Mouse (Mus musculus) olfactory bulb, adult 2 months (tissue): Measurements from ENCODE around the gene Fam120b. TPM values are rescaled to one million over a fixed set of nuclear protein-coding genes. Genes with fewer than 3 reads are reported as not detected.

Source experiments
- H3K27ac ChIP-seq: fragments of 200-500 bp; 2 replicates; pipeline ENCODE4 v1.5.1; 2012; ENCODE audit warnings: low read depth, low read length; ENCODE audit not compliant: insufficient read depth
- H3K4me1 ChIP-seq: fragments of 200-500 bp; 2 replicates; pipeline ENCODE4 v1.6.1; 2012; ENCODE audit warnings: low read length; ENCODE audit not compliant: control insufficient read depth, insufficient read depth
- H3K4me3 ChIP-seq: fragments of 200-500 bp; 2 replicates; pipeline ENCODE4 v1.5.1; 2012; ENCODE audit warnings: mild to moderate bottlenecking, low read depth, low read length, moderate library complexity; ENCODE audit not compliant: insufficient read depth
- CTCF ChIP-seq: fragments of 200-500 bp; IDR thresholded peaks from 2 replicates; pipeline ENCODE4 v1.5.1; 2012; ENCODE audit warnings: low read depth, mild to moderate bottlenecking, low read length, moderate library complexity; ENCODE audit not compliant: insufficient read depth
- POLR2A ChIP-seq: fragments of 200-500 bp; IDR thresholded peaks from 2 replicates; pipeline ENCODE4 v1.6.1; 2012; ENCODE audit warnings: mild to moderate bottlenecking, low read depth, low read length, moderate library complexity; ENCODE audit not compliant: insufficient read depth
- WGBS: fragments of 180-500 bp; shearing (Covaris S2); methylation state at CpG from one replicate; pipeline ENCODE4 v1.1.7; 2018; 5-methylcytosine and 5-hydroxymethylcytosine counted together
- polyA plus RNA-seq: library from polyadenylated mRNA; stranded (reverse); fragments of >200 nt; gene quantifications from 2 replicates; pipeline ENCODE4 v1.2.4, GENCODE M21; 2012; ENCODE audit warnings: low replicate concordance; ENCODE audit not compliant: missing spikeins, insufficient read depth, insufficient read length

The Fam120b gene
- polyA plus RNA-seq, 1 experiment = not detected

GRCm38 (mm10) chr17:15370401-15370800, 25.6 kb upstream of the Fam120b start:
- Histone ChIP-seq H3K27ac (no peak overlapping the region), H3K4me1 (peaks cover 36% of the 10 kb centered on the region), H3K4me3 (no peak overlapping the region)
- TF ChIP-seq CTCF (no peak), POLR2A (no peak)
- 92% methylated on average over 14 of the region's 14 CpGs for WGBS

- no peak for TF ChIP-seq POLR2A
- TF ChIP-seq CTCF = no peak
- WGBS = 56% methylated on average over 17 of the region's 17 CpGs
- peaks cover 36% of the 10 kb centered on the region for H3K4me1 ChIP-seq
- H3K27ac ChIP-seq = no peak overlapping the region
- peak overlapping the region; percentile 34; the same call in 1 of the 2 replicates for H3K4me3 ChIP-seq
Measured at GRCm38 (mm10) chr17:15371967-15372835, 23.8 kb upstream of the Fam120b start.

GRCm38 (mm10) chr17:15372931-15373652, 22.9 kb upstream of the Fam120b start:
- Histone ChIP-seq H3K4me3 (peak overlapping the region; percentile 34), H3K4me1 (peaks cover 36% of the 10 kb centered on the region), H3K27ac (no peak overlapping the region)
- WGBS = 71% methylated on average over 15 of the region's 15 CpGs
- no peak for TF ChIP-seq CTCF
- TF ChIP-seq POLR2A = no peak

GRCm38 (mm10) chr17:15374321-15375141, 21.5 kb upstream of the Fam120b start:
- no peak for TF ChIP-seq CTCF
- TF ChIP-seq POLR2A = no peak
- peaks cover 31% of the 10 kb centered on the region for H3K4me1 ChIP-seq

DNA sequence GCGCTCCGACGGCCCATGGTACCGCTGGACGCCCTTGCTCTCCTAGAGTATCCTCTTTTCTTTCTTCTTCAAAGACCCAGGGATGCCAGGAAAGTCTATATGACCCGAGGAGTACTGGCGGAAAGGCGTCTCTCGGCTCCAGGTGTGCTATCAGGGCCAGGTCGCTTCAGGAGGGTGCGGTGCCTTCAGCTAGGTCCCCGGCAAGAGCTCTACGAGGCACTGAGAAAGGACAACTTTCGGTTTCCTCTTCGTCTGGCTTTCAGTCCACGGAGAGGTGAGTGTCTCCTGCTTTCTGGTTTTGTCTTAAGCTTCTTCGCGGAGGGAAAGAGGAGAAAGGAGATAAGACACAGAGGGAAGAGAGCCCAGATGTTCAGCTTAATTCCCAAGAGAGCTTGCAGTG, 20.8 kb upstream of the Fam120b start:
- H3K4me3 ChIP-seq = peak overlapping the region; percentile 73
- WGBS = under 1% methylated on average over 18 of the region's 18 CpGs
- H3K4me1 ChIP-seq = peaks cover 29% of the 10 kb centered on the region
- peak overlapping the region; percentile 60 for H3K27ac ChIP-seq
- no peak for TF ChIP-seq CTCF
- no peak for TF ChIP-seq POLR2A

More at GRCm38 (mm10) chr17:15374321-15375141, 21.5 kb upstream of the Fam120b start:
- no peak overlapping the region for H3K27ac ChIP-seq
- WGBS = 4% methylated on average over 50 of the region's 50 CpGs
- H3K4me3 ChIP-seq = peak overlapping the region; percentile 73

DNA sequence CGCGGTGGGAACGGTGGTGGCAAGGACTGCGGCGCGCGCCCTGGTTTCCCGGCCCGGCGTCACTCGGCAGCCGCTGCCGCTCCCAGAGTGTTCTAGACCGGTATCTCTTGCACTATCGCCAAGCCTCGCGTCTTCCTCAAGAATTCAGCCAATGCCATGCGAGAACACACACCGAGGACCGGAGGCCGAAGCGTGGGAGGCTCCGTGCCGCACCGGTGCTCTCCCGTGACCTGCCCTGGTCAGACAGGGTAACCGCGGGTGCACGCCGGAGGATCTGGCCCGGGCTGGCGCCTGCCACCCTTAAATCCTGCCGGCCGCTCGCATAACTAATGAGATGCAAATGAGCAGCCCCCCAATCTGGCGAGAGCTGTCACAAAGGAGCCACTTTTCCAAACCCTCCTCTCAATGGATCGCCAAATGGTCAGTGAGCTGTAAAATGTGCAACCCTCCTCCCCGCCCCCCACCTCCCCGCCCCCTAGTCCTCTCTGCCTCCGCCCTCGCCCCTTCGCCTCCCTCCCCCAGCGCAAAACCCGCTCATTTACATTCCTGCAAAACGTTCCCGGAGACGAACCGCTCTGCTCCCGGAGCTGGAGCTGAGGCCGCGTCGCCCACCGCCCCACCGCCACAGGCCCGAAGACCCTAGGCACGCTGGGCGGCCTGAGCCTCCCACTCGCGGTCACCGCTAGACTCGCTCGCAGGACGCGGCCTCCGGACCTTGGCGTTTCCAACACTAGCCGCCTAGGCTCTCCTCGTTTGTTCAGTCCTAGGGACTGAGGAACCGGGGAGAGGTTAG, 20.1 kb upstream of the Fam120b start:
- H3K4me3 ChIP-seq = peak overlapping the region; percentile 73
- H3K4me1 ChIP-seq = peaks cover 30% of the 10 kb centered on the region
- no peak for TF ChIP-seq CTCF
- TF ChIP-seq POLR2A = no peak
- peak overlapping the region; percentile 63 for H3K27ac ChIP-seq
- 1% methylated on average over 69 of the region's 69 CpGs for WGBS

DNA sequence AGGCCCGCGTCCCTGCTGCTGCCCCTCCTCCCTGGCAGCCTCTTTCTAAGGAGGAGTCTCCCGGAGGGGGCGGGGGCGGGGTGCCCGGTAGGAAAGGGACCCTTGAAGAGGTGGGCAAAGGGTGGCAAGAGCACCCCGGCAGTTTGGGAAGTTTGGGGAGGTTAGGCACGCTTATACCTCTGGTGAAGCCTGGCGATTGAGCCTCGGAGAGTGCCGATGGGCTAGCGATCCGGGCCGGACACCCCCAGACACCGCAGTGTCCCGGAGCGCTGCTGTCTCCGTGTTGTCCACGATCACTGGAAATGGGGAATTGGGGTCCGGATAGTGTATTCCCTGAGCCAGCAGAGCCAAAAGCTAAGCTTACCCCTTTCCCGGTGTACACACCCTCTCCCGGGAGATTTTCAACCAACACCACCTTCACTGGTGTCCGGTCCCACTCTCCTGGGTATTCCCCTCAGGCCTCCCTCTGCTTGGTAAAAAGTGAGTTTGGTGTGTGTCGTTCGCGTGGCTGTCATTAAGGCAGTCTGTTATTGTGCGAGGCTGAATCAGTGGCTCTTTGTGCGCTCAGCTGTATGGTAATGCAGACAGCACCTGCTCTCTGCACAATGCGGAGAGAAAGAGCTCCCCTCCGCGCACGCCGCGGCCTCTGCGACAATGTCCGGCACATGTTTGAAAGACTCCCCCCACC, 19.4 kb upstream of the Fam120b start, which contains the start of gene Dll1:
Gene Dll1 (minus strand): TSS at position 379 of the 688 bp plus-strand sequence.
- Histone ChIP-seq H3K27ac (peak within 1 kb of the TSS; percentile 63), H3K4me3 (peak within 1 kb of the TSS; percentile 73), H3K4me1 (peaks cover 36% of the 10 kb centered on the region)
- no peak for TF ChIP-seq CTCF
- TF ChIP-seq POLR2A = 0 out of 2 replicates have a peak, but pooled peaks have one; percentile 13
- WGBS = 2% methylated on average over 36 of the region's 36 CpGs
